Comparison of ENCODE assay signal across 26 mouse cellular contexts in the genomic region with DNA sequence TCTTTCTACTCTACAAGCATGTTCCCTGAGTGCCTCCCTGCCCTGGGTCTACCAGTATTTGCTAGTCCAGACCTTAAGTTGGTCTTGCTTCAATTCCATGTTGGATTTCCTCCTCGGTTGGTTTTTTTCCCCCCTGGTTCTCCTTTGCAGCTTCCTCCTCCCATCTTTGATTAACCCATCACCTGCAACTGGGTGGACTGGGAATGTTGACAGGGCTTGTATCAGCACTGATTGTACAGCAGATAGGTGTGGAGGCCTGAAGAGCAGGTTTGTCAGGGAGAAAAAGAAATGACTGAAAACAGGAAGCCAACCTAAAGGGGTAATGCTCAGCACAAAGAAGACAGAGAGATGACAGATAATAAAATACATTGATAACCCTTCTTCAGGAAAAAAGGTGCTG.
"Had no signal": no experiment of that assay in that cellular context is flagged by ENCODE, and none has a peak within 500 bp of the region (broad histone marks: within the 10 kb centered on the region; RNA-seq: fewer than 3 reads in every experiment).

No protein-coding gene starts in this region.

- H3K4me3 ChIP-seq: kidney, embryonic 15.5 days; left cerebral cortex, adult 2 months; limb, embryonic 12.5 days; liver, embryonic 12.5 days; liver, embryonic 15.5 days; lung, embryonic 15.5 days; megakaryocyte, embryonic 14.5 days; midbrain, embryonic 10.5 days; midbrain, embryonic 13.5 days; myocyte; neural tube, embryonic 13.5 days had no signal

- H3K9me3 ChIP-seq: kidney, embryonic 15.5 days; limb, embryonic 12.5 days; liver, embryonic 12.5 days; liver, embryonic 15.5 days; lung, embryonic 15.5 days; megakaryocyte, embryonic 14.5 days; midbrain, embryonic 10.5 days; midbrain, embryonic 13.5 days; neural tube, embryonic 13.5 days had no signal

- H3K27me3 ChIP-seq: kidney, embryonic 15.5 days; limb, embryonic 12.5 days; liver, embryonic 12.5 days; liver, embryonic 15.5 days; lung, embryonic 15.5 days; midbrain, embryonic 13.5 days; neural tube, embryonic 13.5 days had no signal

- H3K4me2 ChIP-seq: kidney, embryonic 15.5 days; limb, embryonic 12.5 days; liver, embryonic 12.5 days; liver, embryonic 15.5 days; lung, embryonic 15.5 days; midbrain, embryonic 13.5 days; neural tube, embryonic 13.5 days had no signal

- H3K9ac ChIP-seq: kidney, embryonic 15.5 days; limb, embryonic 12.5 days; liver, embryonic 12.5 days; liver, embryonic 15.5 days; lung, embryonic 15.5 days; midbrain, embryonic 13.5 days; neural tube, embryonic 13.5 days had no signal

- H3K27ac ChIP-seq: kidney, embryonic 15.5 days; limb, embryonic 12.5 days; liver, embryonic 12.5 days; liver, embryonic 15.5 days; lung, embryonic 15.5 days; midbrain, embryonic 10.5 days; midbrain, embryonic 13.5 days; neural tube, embryonic 13.5 days had no signal

- H3K4me1 ChIP-seq: liver, embryonic 12.5 days; liver, embryonic 15.5 days; megakaryocyte, embryonic 14.5 days had no signal

- ATAC-seq: inflammation-experienced regulatory T-cells, adult 6 months; liver, embryonic 12.5 days; midbrain, embryonic 13.5 days; midbrain, embryonic 16.5 days had no signal

- DNase-seq: kidney, adult 11 months; kidney, adult 8-10 months; kidney, postnatal 14 days; kidney, postnatal 4 days; layer of hippocampus, postnatal 36 days; liver; lung, adult 18-20 months; lung, postnatal 10 days; lung, postnatal 36 days; retina, postnatal 1 day; right cerebral cortex, postnatal 25 days; spleen, adult 18-20 months; thymus, postnatal 25 days had no signal

- H3K36me3 ChIP-seq: kidney, embryonic 15.5 days; limb, embryonic 12.5 days; liver, embryonic 12.5 days; liver, embryonic 15.5 days; lung, embryonic 15.5 days; midbrain, embryonic 10.5 days; midbrain, embryonic 13.5 days; neural tube, embryonic 13.5 days had no signal
